Mouse (Mus musculus): ENCODE measurements around the gene Gtf3c2.
A peak's percentile ranks its signal among the peaks of the same experiment; 100 is the strongest.
"Not testable (repeated sequence)": the region's sequence is repeated elsewhere in the genome, so short reads cannot be mapped to it uniquely, and the experiment has no call there.

Gtf3c2 gene

DNA sequence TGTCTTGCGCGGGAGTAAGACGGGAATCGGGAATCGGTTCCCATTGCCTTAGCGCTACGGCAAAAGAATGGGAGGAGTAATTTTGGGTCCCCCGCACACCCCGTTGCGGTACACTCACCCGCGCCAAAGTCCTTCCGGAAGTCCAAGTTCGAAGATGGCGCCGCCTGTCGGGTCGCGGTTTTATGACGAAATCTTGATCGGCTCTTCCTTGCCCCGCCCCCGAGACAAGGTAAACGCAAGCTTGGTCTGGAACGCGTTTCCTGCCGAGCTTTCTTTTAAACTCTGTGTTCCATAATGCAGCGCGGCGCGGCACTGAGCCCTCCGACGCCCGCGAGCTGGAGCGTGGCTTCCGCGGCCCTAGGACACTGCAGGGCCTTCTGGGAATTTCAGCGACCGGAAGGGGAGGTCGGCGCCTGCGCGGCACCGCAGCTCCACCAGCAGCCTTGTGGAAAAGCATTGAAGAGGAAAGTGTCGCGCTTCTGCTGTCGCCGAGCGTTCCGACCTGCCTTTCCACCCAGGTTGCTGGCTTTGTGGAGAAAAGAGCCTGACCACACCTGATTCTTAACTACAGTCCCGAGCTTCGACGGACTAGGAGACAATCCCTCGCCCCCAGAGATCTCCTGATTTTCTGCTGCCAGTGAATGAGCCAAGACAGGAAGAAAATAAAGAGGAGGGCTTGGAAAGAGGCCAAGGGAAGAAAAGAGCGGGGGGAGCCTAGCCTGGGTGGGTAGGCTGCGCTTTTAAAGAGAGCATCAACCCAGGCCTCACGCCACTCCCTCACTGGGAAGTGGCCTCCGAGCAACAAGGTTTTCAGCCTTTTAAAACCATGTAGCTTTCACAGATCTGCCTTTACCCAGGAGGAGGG is at the start of gene Gtf3c2, which contains the start of gene Gm29609:
TSS of gene Gtf3c2 (minus strand) at position 379 of the 865 bp plus-strand sequence.
TSS of gene Gm29609 (minus strand) at position 146 of the 865 bp plus-strand sequence.
- peak; percentile 97 for DNase-seq

DNA sequence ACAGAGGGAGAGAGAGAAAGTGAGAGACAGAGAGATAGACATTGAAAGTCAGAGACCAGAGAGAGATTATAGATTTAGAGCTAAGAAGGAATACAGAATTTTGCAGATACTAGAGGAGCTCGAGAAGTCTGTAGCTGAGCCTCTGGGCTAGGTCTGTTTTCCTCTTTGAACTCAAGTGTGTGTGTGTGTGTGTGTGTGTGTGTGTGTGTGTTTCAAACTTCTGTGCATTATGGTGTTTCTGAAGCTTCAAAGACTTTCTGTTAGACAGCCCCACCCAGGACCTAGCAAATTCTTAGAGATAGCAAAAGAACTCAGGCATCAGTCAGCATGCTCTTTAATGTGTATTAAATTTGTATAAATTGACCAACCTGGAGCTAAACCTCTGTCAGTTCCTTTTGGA is 46.7 kb upstream of the Gtf3c2 start:
- DNase-seq: no peak

DNA sequence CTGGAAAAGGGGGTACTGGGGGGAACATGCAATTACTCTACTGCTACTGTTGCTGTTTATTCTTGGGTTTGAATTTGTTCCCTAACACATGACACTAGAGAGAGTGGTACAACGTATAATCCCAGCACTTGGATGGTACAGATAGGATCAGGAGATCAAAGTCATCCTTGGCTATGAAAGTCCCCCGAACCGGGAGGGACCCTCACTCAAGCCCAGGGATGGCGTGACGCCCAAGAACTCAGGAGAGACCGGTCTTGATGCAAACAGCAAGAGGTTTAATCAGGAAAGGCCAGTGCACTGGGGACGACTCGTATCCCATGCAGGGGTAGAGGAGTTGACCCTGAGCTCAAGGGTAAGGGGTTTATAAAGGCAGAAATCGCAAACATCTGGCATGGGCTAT is 42.8 kb upstream of the Gtf3c2 start:
- peak; percentile 16 for DNase-seq

DNA sequence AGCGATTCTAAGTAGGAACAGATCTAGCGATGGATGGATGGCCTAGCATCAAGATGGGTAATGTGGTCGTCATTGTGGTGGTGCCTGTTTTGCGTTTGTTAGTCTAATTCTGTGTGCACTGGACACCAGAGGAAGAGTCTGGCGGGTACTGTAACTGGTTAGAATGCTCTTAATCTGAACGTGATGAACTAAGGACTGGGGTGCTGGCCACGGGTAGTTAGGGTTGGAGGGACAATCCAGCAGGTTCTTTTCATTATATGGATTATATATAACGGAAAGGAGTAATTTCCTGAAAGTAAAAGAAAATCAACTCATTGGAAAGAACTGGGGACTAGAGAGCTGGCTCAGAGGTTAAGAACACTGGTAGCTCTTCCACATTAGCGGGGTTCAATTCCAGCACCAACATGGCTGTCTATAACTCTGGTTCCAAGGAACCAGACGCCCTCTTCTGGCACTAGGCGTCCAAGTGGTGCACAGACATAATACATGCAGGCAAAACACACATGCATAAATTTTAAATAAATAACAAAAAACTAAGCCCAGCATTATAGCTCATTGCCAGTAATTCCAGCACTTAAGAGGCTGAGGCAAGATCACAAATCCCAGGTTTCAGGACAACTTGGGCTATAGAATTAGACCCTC is 41.5 kb upstream of the Gtf3c2 start:
- DNase-seq: peak; percentile 40

- peak; percentile 98 for DNase-seq
Observed at GRCm38 (mm10) chr5:31220448-31221303, 40.7 kb upstream of the Gtf3c2 start, which contains the start of gene Ppm1g. TSS of gene Ppm1g (minus strand) at chr5:31220687.

DNA sequence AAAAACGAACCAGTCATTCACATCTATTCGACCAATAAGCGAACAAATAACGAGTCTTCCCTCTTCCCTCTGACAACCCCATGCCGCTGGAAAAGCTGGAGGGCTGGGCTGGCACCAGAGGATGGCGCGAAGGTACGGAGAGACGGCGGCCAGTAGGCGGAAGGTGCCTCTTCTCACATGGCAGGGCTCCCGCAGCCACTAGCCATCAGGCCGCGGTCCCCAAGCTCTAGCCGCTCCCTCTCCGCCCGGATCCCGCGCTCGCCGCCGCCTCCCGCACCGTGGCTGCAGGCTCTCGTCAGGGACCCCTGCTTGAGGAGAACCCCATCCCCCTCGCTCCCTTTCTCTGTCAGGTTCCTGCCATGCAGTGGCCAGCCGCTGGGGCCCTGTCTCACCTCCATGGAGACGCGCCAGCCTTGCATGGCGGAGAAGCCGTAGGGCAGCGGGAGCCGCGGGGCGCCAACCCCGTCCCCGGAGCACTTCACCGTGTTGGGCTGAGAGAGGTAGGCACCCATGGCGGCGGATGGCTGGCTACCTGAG is 40.0 kb upstream of the Gtf3c2 start:
- peak; percentile 62 for DNase-seq

DNA sequence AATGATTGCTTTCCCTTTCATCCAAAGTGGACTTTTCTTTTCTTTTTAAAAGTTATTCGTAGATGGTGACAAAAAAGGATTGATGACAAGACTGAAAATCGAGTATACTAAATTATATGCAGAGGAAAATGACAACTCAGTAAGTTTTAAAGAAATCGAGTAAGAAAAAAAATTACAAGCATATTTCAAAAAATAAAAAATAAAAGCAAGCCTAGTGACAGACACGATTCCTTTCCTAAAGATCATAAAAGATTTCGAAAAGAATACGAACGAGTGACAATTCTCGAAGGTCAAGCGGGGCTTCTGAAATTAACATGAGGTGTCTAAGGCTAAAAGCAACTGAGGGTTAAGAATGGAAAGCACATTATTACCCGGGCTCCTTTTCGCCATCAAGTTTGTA is 39.5 kb upstream of the Gtf3c2 start:
- no peak for DNase-seq

- DNase-seq: no peak
Observed at GRCm38 (mm10) chr5:31219070-31219469, 39.1 kb upstream of the Gtf3c2 start.

DNA sequence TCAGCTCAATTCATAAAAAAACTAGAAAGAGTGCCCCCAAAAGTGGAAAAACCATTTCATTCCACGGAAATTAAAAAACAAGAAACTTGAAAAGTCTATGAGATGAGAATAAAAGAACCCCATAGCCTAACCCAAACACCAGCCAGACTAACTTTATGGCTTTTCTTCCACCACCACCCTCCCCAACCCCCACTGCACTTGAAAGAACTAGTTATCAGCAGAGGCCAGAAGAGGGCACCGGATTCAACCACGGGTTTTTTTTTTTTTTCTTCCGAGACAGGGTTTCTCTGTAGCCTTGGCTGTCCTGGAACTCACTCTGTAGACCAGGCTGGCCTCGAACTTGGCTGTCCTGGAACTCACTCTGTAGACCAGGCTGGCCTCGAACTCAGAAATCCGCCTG is 38.4 kb upstream of the Gtf3c2 start:
- DNase-seq: no peak

GRCm38 (mm10) chr5:31216554-31216953 is 36.6 kb upstream of the Gtf3c2 start:
- DNase-seq: not testable (repeated sequence)

DNA sequence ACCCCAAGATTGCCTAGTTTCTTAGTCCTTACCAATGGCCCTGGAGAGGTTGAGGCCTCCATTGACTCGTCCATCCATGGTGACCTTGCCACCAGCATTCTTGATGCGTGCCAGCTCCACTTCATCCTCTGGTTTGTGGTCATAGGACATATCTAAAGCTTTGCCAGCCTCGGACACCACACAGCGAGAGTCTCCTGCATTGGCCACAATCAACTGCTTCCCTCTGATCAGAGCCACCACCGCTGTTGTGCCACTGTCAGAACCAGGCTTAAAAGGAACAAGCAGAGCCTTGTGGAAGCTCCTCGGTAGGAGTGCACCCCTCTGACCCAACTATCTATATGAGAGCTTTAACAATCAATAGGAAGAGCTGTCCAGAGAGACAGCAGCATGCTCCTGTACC is 24.5 kb upstream of the Gtf3c2 start:
- no peak for DNase-seq

- no peak for DNase-seq
Observed at GRCm38 (mm10) chr5:31203866-31204265, 23.9 kb upstream of the Gtf3c2 start.

GRCm38 (mm10) chr5:31202933-31203332 is 23.0 kb upstream of the Gtf3c2 start:
- no peak for DNase-seq

- peak; percentile 92 for DNase-seq
Observed at GRCm38 (mm10) chr5:31201742-31202590, 22.0 kb upstream of the Gtf3c2 start, which contains the start of gene Zfp513. TSS of gene Zfp513 (minus strand) at chr5:31202303.

- no peak for DNase-seq
Observed at GRCm38 (mm10) chr5:31201042-31201741, 21.2 kb upstream of the Gtf3c2 start.

GRCm38 (mm10) chr5:31200327-31200768 is 20.4 kb upstream of the Gtf3c2 start:
- no peak for DNase-seq

- DNase-seq: no peak
Observed at GRCm38 (mm10) chr5:31199893-31200292, 19.9 kb upstream of the Gtf3c2 start.

- no peak for DNase-seq
Observed at GRCm38 (mm10) chr5:31199321-31199892, 19.5 kb upstream of the Gtf3c2 start.

DNA sequence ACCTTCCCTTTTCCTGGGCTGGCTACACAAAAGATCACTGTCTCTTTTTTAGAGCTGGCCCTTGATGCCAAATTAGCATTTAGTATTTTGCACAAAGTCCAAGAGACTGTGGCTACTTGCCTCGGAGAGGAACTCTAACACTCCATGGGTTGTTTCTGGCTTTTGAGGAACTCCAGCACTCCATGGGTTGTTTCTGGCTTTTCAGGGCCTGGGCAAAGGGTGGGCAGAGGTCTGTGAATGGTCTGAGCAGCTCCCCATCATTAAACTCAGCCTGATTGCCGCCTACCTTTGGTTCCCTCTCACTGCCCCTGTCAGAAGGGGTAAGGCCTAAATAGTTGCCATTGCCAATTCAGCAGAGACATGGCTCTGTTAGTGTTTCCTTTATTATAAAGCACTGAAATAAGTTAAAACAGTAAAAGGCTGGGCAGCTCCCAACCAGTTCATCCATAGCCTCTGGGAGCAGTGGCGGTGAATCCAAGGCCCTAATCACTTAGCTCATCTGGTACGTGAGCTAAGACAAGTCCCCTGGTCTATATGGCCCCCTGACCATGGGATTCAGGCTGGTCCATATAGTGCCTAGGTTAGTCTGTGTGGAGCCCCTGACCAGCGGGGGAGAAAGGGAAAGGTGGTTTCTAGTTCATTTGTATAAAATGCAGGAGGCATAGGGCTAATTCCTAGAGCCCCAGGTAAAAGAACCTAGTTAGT is 18.8 kb upstream of the Gtf3c2 start:
- no peak for DNase-seq

GRCm38 (mm10) chr5:31198170-31198569 is 18.2 kb upstream of the Gtf3c2 start:
- no peak for DNase-seq
